In the genomic region with DNA sequence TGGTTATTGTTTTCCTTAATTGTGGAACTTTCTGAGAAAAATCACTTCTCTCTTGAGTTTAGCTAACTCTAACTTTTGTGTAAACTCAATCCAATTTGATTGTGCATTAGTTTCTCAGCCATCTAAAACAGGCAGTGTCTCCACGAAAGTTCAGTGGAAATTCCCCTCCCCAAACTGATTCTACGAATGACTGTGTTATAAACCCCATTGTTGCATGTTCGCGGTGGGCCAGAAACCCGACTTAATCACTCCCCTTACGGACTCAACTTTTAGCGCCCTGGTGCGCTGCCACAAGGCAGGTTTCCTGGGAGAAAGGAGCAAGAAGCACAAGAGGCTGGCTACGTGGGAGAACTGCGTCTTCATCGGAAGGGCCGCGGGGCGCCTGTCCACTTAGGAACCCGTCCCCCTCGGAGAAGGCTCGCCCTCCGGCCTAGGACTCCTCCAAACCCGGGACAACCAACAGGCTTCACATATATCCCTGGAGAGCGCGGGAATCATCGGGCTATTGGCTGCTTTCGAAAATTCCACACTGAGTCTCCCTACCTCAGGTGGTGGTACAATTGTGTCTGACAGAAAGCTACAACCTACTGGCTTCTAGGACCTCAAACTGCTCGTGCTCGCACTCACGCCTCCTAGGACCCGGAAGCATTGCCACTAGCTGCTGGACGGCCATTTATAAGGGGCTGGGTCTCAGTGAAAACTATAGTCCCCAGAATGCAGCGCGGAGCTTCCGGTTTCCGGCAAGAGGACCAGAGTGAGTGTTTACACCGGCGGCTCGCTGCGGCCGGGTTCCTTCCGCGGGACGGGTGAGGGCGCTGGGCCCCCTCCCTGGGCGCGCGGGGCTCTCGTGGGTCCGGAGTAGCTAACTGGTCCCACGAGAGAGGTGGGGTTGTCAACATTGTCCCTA, we compare ENCODE assay signal across 8 mouse cellular contexts. TPM values are rescaled to one million over a fixed set of nuclear protein-coding genes. Genes with fewer than 3 reads are reported as not detected.
DNase-seq lines count a peak whose midpoint lies in the region; ATAC-seq and TF ChIP-seq lines count a peak whose summit lies in the region.

A gene (plus strand): TSS at position 726 of the 907 bp plus-strand sequence.

- H3K9ac ChIP-seq in embryonic facial prominence, embryonic 15.5 days: peak within 1 kb of the TSS; percentile 69
- H3K9ac ChIP-seq in limb, embryonic 14.5 days (ENCODE audit: low read depth, low read length, severe bottlenecking): peak within 1 kb of the TSS; percentile 59
- peak within 1 kb of the TSS; percentile 62 for H3K9ac ChIP-seq in midbrain, postnatal 0 days (replicated peaks; ENCODE audit: low read length, poor library complexity, severe bottlenecking)

- peak within 1 kb of the TSS; percentile 79 for H3K4me2 ChIP-seq in embryonic facial prominence, embryonic 15.5 days (replicated peaks)
- H3K4me2 ChIP-seq in limb, embryonic 14.5 days (replicated peaks; ENCODE audit: low read depth, low read length, severe bottlenecking): peak within 1 kb of the TSS; percentile 73
- peak within 1 kb of the TSS; percentile 88 for H3K4me2 ChIP-seq in midbrain, postnatal 0 days (ENCODE audit: low read depth, low read length, poor library complexity, severe bottlenecking)

- peak; percentile 79 for TF ChIP-seq POLR2A in bone marrow, adult 2 months (IDR thresholded peaks at IDR 0.05; ENCODE audit: borderline replicate concordance, control insufficient read depth, low read depth, low read length)
- peak; percentile 91; the same call in 1 of the 2 replicates for TF ChIP-seq POLR2A in limb, embryonic 14.5 days (IDR thresholded peaks at IDR 0.05; ENCODE audit: borderline replicate concordance, extremely low read depth, insufficient read depth, insufficient read length)

- ATAC-seq in embryonic facial prominence, embryonic 15.5 days (ENCODE audit: insufficient number of reproducible peaks, low FRiP score, low TSS enrichment, low read depth): peak; percentile 96
- ATAC-seq in limb, embryonic 14.5 days (ENCODE audit: low FRiP score, low read depth): peak; percentile 94
- peak; percentile 95 for ATAC-seq in midbrain, postnatal 0 days (ENCODE audit: low FRiP score)

- no peak for TF ChIP-seq CTCF in bone marrow, adult 2 months (IDR thresholded peaks at IDR 0.05; ENCODE audit: control insufficient read depth, insufficient read depth, low read length)
- TF ChIP-seq CTCF in midbrain, postnatal 0 days (IDR thresholded peaks at IDR 0.05): peak; percentile 15; the same call in 1 of the 2 replicates

- WGBS in bone marrow, adult 2 months: 2% methylated on average over 47 of the region's 47 CpGs
- under 1% methylated on average over 47 of the region's 47 CpGs for WGBS in embryonic facial prominence, embryonic 15.5 days
- WGBS in limb, embryonic 14.5 days: under 1% methylated on average over 45 of the region's 47 CpGs
- under 1% methylated on average over 47 of the region's 47 CpGs for WGBS in midbrain, postnatal 0 days

- H3K27me3 ChIP-seq in embryonic facial prominence, embryonic 15.5 days: no peaks in the 10 kb centered on the region
- H3K27me3 ChIP-seq in limb, embryonic 14.5 days (ENCODE audit: control insufficient read depth, insufficient read depth, low read length): no peaks in the 10 kb centered on the region
- H3K27me3 ChIP-seq in midbrain, postnatal 0 days (ENCODE audit: insufficient read depth, low read length): no peaks in the 10 kb centered on the region

- H3K9me3 ChIP-seq in embryonic facial prominence, embryonic 15.5 days (replicated peaks): no peaks in the 10 kb centered on the region
- H3K9me3 ChIP-seq in limb, embryonic 14.5 days (ENCODE audit: control insufficient read depth, low read length): no peaks in the 10 kb centered on the region
- no peaks in the 10 kb centered on the region for H3K9me3 ChIP-seq in midbrain, postnatal 0 days (ENCODE audit: low read length)

- H3K4me3 ChIP-seq in bone marrow, adult 2 months (replicated peaks; ENCODE audit: control insufficient read depth, low read depth, low read length): peak within 1 kb of the TSS; percentile 84
- peak within 1 kb of the TSS; percentile 81 for H3K4me3 ChIP-seq in embryonic facial prominence, embryonic 15.5 days (replicated peaks)
- H3K4me3 ChIP-seq in limb, embryonic 14.5 days (replicated peaks; ENCODE audit: low read length): peak within 1 kb of the TSS; percentile 74
- H3K4me3 ChIP-seq in midbrain, postnatal 0 days (ENCODE audit: low read depth, low read length): peak within 1 kb of the TSS; percentile 64

- no peaks in the 10 kb centered on the region; the same call in 1 of the 2 replicates for H3K4me1 ChIP-seq in bone marrow, adult 2 months (ENCODE audit: control insufficient read depth, insufficient read depth, low read length)
- H3K4me1 ChIP-seq in embryonic facial prominence, embryonic 15.5 days: peaks cover 18% of the 10 kb centered on the region; the same call in 1 of the 2 replicates
- 0 out of 2 replicates have a peak, but pooled peaks cover 7% of the 10 kb centered on the region for H3K4me1 ChIP-seq in limb, embryonic 14.5 days (ENCODE audit: control insufficient read depth, insufficient read depth, low read length)
- H3K4me1 ChIP-seq in midbrain, postnatal 0 days (ENCODE audit: insufficient read depth, low read length): peaks cover 5% of the 10 kb centered on the region

- H3K27ac ChIP-seq in bone marrow, adult 2 months (ENCODE audit: control insufficient read depth, insufficient read depth, low read depth, low read length, poor library complexity): peak within 1 kb of the TSS; percentile 64
- H3K27ac ChIP-seq in embryonic facial prominence, embryonic 15.5 days (replicated peaks): peak within 1 kb of the TSS; percentile 84
- peak within 1 kb of the TSS; percentile 75 for H3K27ac ChIP-seq in limb, embryonic 14.5 days (replicated peaks; ENCODE audit: low read depth, low read length)
- peak within 1 kb of the TSS; percentile 75 for H3K27ac ChIP-seq in midbrain, postnatal 0 days (ENCODE audit: low read depth, low read length)

- peaks cover 4% of the 10 kb centered on the region for H3K36me3 ChIP-seq in embryonic facial prominence, embryonic 15.5 days
- peaks cover 14% of the 10 kb centered on the region for H3K36me3 ChIP-seq in limb, embryonic 14.5 days (ENCODE audit: control insufficient read depth, insufficient read depth, low read length)
- peaks cover 3% of the 10 kb centered on the region; the same call in 1 of the 2 replicates for H3K36me3 ChIP-seq in midbrain, postnatal 0 days (ENCODE audit: insufficient read depth, low read length)

- DNase-seq in 416B (ENCODE audit: low read depth): peak; percentile 96
- DNase-seq in heart, adult 8-10 months (ENCODE audit: low spot score): peak; percentile 96
- peak; percentile 95 for DNase-seq in kidney, adult 9 months
- peak; percentile 93 for DNase-seq in limb, embryonic 14.5 days (ENCODE audit: low spot score)
- peak; percentile 95 for DNase-seq in midbrain, postnatal 0 days (ENCODE audit: low spot score)
- peak; percentile 74 to 85 for DNase-seq in spleen, postnatal 14 days (ENCODE audit: low spot score in 2 of 2)

RNA-seq across cellular contexts. Expression of the gene that starts here (rescaled TPM):
- 19.2 and 35.9 TPM in 2 replicates for polyA plus RNA-seq in bone marrow, adult 2 months (2011; ENCODE audit: insufficient read depth, insufficient read length, low replicate concordance, missing spikeins)
- 108 and 117 TPM in 2 replicates for polyA plus RNA-seq in embryonic facial prominence, embryonic 15.5 days (2015; fragmentation: Nextera tagmentation; extraction: Ambion mirVana)
- 10 to 100 TPM; 72.5 to 82.8 (median 80.1) TPM for total RNA-seq in heart, adult 8-10 months (2022)
- polyA plus RNA-seq in limb, embryonic 14.5 days (2012; rRNA removed): 76.7 and 112 TPM in 2 replicates
- polyA plus RNA-seq in limb, embryonic 14.5 days (2014; fragmentation: Nextera tagmentation; extraction: Ambion mirVana): 99.0 and 114 TPM in 2 replicates
- 103 and 132 TPM in 2 replicates for total RNA-seq in midbrain, postnatal 0 days (2014; rRNA removed)
- polyA plus RNA-seq in midbrain, postnatal 0 days (2015; fragmentation: Nextera tagmentation; extraction: Ambion mirVana): 161 and 169 TPM in 2 replicates

Comparison
In these comparisons a context has a peak if more than half of its experiments do, and no peak if none do; other contexts are left out.
1. Peak in every context shown above with its lines: DNase-seq, ATAC-seq, H3K4me3 ChIP-seq and H3K27ac ChIP-seq.